Mouse (Mus musculus): ENCODE data around the gene Vgll1.

GRCm38 (mm10) chrX:57120768-57121167, 32.9 kb downstream of the Vgll1 start:
- TF ChIP-seq CTCF (IDR thresholded peaks at IDR 0.05; ENCODE audit: extremely low read depth, insufficient read depth, low read length), result 0 out of 2 replicates have a peak, but pooled peaks have one; percentile 17
- no peak for TF ChIP-seq POLR2A (IDR thresholded peaks at IDR 0.05; ENCODE audit: extremely low read depth, insufficient read depth, low read length)
